Mouse (Mus musculus): ENCODE results near the gene Alg14.

DNA sequence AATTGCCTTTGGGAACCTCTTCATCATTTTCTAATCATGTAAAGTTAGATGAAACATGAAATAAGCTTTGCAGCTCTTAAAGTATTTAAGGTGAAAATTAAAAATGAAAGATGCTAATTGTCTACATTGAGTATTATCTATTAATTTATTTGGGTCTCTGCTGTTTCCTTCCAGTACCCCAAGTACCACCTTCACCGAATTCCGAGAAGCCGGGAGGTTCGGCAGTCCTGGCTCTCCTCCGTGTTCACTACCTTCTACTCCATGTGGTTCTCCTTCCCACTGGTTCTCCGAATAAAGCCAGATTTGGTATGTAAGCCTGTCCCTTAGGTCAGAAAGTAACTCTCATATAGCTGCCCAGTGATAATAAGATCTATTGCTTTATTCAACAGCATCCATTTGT is 28.3 kb downstream of the Alg14 start:
- no peak for TF ChIP-seq CTCF (IDR thresholded peaks at IDR 0.05; ENCODE audit: extremely low read depth, insufficient read depth, low read length)
- TF ChIP-seq POLR2A (IDR thresholded peaks at IDR 0.05; ENCODE audit: extremely low read depth, insufficient read depth, low read length): no peak

Measured in cortical plate, adult 2 months (tissue).